Mouse (Mus musculus): Measurements from ENCODE around the gene Gon7.

The Gon7 gene

GRCm38 (mm10) chr12:102742056-102742455 lies 15.5 kb downstream of the Gon7 start:
- no peak for DNase-seq

GRCm38 (mm10) chr12:102740285-102740684 lies 17.3 kb downstream of the Gon7 start:
- DNase-seq, result no peak

- DNase-seq, result no peak
Observed at GRCm38 (mm10) chr12:102739096-102739495, 18.5 kb downstream of the Gon7 start.

- no peak for DNase-seq
Observed at GRCm38 (mm10) chr12:102733381-102733780, 24.2 kb downstream of the Gon7 start.

GRCm38 (mm10) chr12:102730798-102731619 lies 26.6 kb downstream of the Gon7 start:
- no peak for DNase-seq

- peak; percentile 86 for DNase-seq
Observed at GRCm38 (mm10) chr12:102729855-102730797, 27.5 kb downstream of the Gon7 start.

- peak; percentile 65 for DNase-seq
Observed at GRCm38 (mm10) chr12:102725761-102726175, 31.8 kb downstream of the Gon7 start.

- no peak for DNase-seq
Observed at GRCm38 (mm10) chr12:102725146-102725545, 32.5 kb downstream of the Gon7 start.

- no peak for DNase-seq
Observed at GRCm38 (mm10) chr12:102723861-102724260, 33.7 kb downstream of the Gon7 start.

GRCm38 (mm10) chr12:102722966-102723365 lies 34.6 kb downstream of the Gon7 start:
- DNase-seq, result no peak

GRCm38 (mm10) chr12:102722451-102722850 lies 35.2 kb downstream of the Gon7 start:
- no peak for DNase-seq

- no peak for DNase-seq
Observed at GRCm38 (mm10) chr12:102719552-102720315, 37.9 kb downstream of the Gon7 start.

- no peak for DNase-seq
Observed at GRCm38 (mm10) chr12:102714654-102715395, 42.8 kb downstream of the Gon7 start.

- DNase-seq, result no peak
Observed at GRCm38 (mm10) chr12:102714116-102714515, 43.5 kb downstream of the Gon7 start.

- no peak for DNase-seq
Observed at GRCm38 (mm10) chr12:102713153-102713865, 44.3 kb downstream of the Gon7 start.

GRCm38 (mm10) chr12:102710851-102711375 lies 46.7 kb downstream of the Gon7 start:
- no peak for DNase-seq

- no peak for DNase-seq
Observed at GRCm38 (mm10) chr12:102709896-102710295, 47.7 kb downstream of the Gon7 start.

- no peak for DNase-seq
Observed at GRCm38 (mm10) chr12:102708220-102708619, 49.4 kb downstream of the Gon7 start.

- DNase-seq, result no peak
Observed at GRCm38 (mm10) chr12:102706833-102707463, 50.7 kb downstream of the Gon7 start.

GRCm38 (mm10) chr12:102705906-102706640 lies 51.5 kb downstream of the Gon7 start:
- no peak for DNase-seq
